Mouse (Mus musculus): ENCODE results near the gene Mrgprh. TPM values are rescaled to one million over a fixed set of nuclear protein-coding genes. Genes with fewer than 3 reads are reported as not detected.

Mrgprh gene
- polyA plus RNA-seq, 1 experiment = 0.31 TPM

- no peaks in the 10 kb centered on the region for H3K4me1 ChIP-seq (ENCODE audit: control insufficient read depth, insufficient read depth, low read length)
- no peak for DNase-seq
- WGBS = 43% methylated on average over 5 of the region's 5 CpGs
- TF ChIP-seq POLR2A (IDR thresholded peaks at IDR 0.05; ENCODE audit: borderline replicate concordance, extremely low read depth, low read depth, low read length) (no peak), CTCF (IDR thresholded peaks at IDR 0.05; ENCODE audit: insufficient read depth, low read length) (no peak)
- no peak overlapping the region for H3K4me3 ChIP-seq (replicated peaks; ENCODE audit: extremely low read depth, low read depth, low read length)
These were observed 30.0 kb upstream of the Mrgprh start for GRCm38 (mm10) chr17:12845862-12846261.

DNA sequence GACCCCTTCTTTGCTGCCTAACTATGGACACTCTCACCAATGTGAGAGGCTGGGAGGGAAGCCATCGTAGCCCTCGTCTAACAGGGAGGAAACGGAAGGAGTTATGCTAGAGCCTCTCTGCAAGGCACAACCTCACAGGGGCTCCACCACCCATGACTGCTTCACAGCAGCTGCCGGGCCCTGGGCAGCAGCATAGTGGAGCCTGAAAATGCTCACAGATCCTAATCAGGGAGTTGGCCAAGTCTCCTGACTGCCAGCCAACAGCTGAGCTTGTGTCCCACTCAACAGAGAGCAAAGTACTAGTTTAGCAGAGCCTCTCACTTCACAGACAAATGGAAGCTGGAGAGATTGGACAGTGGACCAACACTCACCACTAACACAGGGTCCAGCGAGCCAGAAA is 29.4 kb upstream of the Mrgprh start:
- WGBS = 65% methylated on average over 5 of the region's 5 CpGs
- no peak for TF ChIP-seq CTCF (IDR thresholded peaks at IDR 0.05; ENCODE audit: insufficient read depth, low read length)
- TF ChIP-seq POLR2A (IDR thresholded peaks at IDR 0.05; ENCODE audit: borderline replicate concordance, extremely low read depth, low read depth, low read length) = no peak
- Histone ChIP-seq H3K4me3 (replicated peaks; ENCODE audit: extremely low read depth, low read depth, low read length) (no peak overlapping the region), H3K4me1 (ENCODE audit: control insufficient read depth, insufficient read depth, low read length) (no peaks in the 10 kb centered on the region)
- no peak for DNase-seq

- DNase-seq = no peak
- Histone ChIP-seq H3K4me1 (ENCODE audit: control insufficient read depth, insufficient read depth, low read length) (no peaks in the 10 kb centered on the region), H3K4me3 (replicated peaks; ENCODE audit: extremely low read depth, low read depth, low read length) (no peak overlapping the region)
- TF ChIP-seq POLR2A (IDR thresholded peaks at IDR 0.05; ENCODE audit: borderline replicate concordance, extremely low read depth, low read depth, low read length) = no peak
- no peak for TF ChIP-seq CTCF (IDR thresholded peaks at IDR 0.05; ENCODE audit: insufficient read depth, low read length)
- WGBS = 67% methylated on average over 4 of the region's 4 CpGs
These were observed 28.1 kb upstream of the Mrgprh start for GRCm38 (mm10) chr17:12847736-12848135.

- Histone ChIP-seq H3K4me3 (replicated peaks; ENCODE audit: extremely low read depth, low read depth, low read length) (no peak overlapping the region), H3K4me1 (ENCODE audit: control insufficient read depth, insufficient read depth, low read length) (no peaks in the 10 kb centered on the region)
- DNase-seq = no peak
- 81% methylated on average over 8 of the region's 8 CpGs for WGBS
- TF ChIP-seq CTCF (IDR thresholded peaks at IDR 0.05; ENCODE audit: insufficient read depth, low read length) = no peak
- TF ChIP-seq POLR2A (IDR thresholded peaks at IDR 0.05; ENCODE audit: borderline replicate concordance, extremely low read depth, low read depth, low read length) = no peak
These were observed 26.0 kb upstream of the Mrgprh start for GRCm38 (mm10) chr17:12849778-12850382.

GRCm38 (mm10) chr17:12851689-12852088 is 24.1 kb upstream of the Mrgprh start:
- no peak for DNase-seq
- TF ChIP-seq POLR2A (IDR thresholded peaks at IDR 0.05; ENCODE audit: borderline replicate concordance, extremely low read depth, low read depth, low read length) (no peak), CTCF (IDR thresholded peaks at IDR 0.05; ENCODE audit: insufficient read depth, low read length) (no peak)
- Histone ChIP-seq H3K4me3 (replicated peaks; ENCODE audit: extremely low read depth, low read depth, low read length) (no peak overlapping the region), H3K4me1 (ENCODE audit: control insufficient read depth, insufficient read depth, low read length) (no peaks in the 10 kb centered on the region)
- WGBS = 76% methylated on average over 11 of the region's 11 CpGs

- Histone ChIP-seq H3K4me1 (ENCODE audit: control insufficient read depth, insufficient read depth, low read length) (no peaks in the 10 kb centered on the region), H3K4me3 (replicated peaks; ENCODE audit: extremely low read depth, low read depth, low read length) (no peak overlapping the region)
- WGBS = 77% methylated on average over 2 of the region's 2 CpGs
- no peak for TF ChIP-seq POLR2A (IDR thresholded peaks at IDR 0.05; ENCODE audit: borderline replicate concordance, extremely low read depth, low read depth, low read length)
- no peak for TF ChIP-seq CTCF (IDR thresholded peaks at IDR 0.05; ENCODE audit: insufficient read depth, low read length)
- no peak for DNase-seq
These were observed 22.0 kb upstream of the Mrgprh start for GRCm38 (mm10) chr17:12853821-12854220.

DNA sequence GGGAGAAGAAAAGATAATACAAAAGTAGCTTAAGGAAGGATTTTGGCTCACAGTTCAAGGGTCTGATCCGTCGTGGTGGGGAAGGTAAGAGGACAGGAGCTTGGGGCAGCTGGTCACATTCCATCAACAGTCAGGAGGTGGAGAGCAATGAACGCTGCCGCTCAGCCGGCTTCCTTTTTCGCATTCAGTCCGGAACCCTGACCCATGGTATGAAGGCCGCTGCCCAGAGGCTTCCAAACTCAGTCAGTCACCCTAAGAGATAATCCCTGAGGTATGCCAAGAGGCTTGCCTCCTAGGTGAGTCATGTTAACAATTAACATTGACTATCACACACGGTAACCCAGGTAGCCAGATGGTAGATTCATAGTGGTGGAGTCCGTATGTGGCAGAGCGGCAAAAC is 21.4 kb upstream of the Mrgprh start:
- TF ChIP-seq CTCF (IDR thresholded peaks at IDR 0.05; ENCODE audit: insufficient read depth, low read length) (no peak), POLR2A (IDR thresholded peaks at IDR 0.05; ENCODE audit: borderline replicate concordance, extremely low read depth, low read depth, low read length) (no peak)
- H3K4me3 ChIP-seq (replicated peaks; ENCODE audit: extremely low read depth, low read depth, low read length) = no peak overlapping the region
- DNase-seq = no peak
- H3K4me1 ChIP-seq (ENCODE audit: control insufficient read depth, insufficient read depth, low read length) = no peaks in the 10 kb centered on the region
- WGBS = 91% methylated on average over 11 of the region's 11 CpGs

- no peak overlapping the region for H3K4me3 ChIP-seq (replicated peaks; ENCODE audit: extremely low read depth, low read depth, low read length)
- TF ChIP-seq CTCF (IDR thresholded peaks at IDR 0.05; ENCODE audit: insufficient read depth, low read length) (no peak), POLR2A (IDR thresholded peaks at IDR 0.05; ENCODE audit: borderline replicate concordance, extremely low read depth, low read depth, low read length) (no peak)
- DNase-seq = no peak
- WGBS = 20% methylated on average over 3 of the region's 3 CpGs
- H3K4me1 ChIP-seq (ENCODE audit: control insufficient read depth, insufficient read depth, low read length) = no peaks in the 10 kb centered on the region
These were observed 18.4 kb upstream of the Mrgprh start for GRCm38 (mm10) chr17:12857395-12857794.

DNA sequence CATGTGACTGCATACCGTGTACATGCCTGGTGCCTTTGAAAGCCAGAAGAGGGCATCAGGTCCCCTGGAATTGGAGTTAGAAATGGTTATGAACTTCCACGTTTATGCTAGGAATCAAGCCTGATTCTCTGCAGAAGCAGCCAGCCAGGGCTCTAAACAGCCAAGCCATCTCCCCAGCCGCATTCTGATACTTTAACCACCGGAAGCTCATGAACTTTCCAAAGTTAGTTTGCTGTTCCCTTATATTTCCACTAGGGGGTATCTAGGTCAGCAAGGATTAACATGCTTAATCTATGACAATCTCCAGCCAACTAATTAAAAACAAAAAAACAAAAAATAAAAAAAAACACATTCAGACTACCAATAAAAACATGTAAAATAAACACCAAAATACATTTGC is 17.8 kb upstream of the Mrgprh start:
- no peak overlapping the region for H3K4me3 ChIP-seq (replicated peaks; ENCODE audit: extremely low read depth, low read depth, low read length)

DNA sequence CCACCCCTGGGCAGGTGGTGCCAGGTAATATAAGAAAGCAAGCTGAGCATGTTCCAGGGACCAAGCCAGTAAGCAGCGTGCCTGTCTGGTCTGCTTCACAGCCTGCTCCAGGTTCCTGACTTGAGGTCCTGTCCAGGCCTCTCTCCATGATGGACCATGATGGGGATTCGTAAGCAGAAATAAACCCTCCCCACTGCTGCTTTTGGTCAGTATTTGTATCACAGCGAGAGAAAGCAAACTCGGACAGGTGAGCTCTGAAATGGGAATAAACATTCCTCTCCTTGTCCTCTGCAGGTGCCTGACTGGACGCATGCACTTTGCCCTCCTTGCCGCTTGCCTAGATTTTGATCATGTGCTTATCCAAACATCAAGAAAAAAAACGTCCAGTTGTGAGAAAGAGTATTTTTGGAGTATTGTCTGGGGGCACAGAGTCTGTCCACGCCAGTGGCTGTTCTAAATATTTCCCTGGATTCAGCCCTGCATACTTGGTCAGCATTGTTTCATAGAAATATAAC is 16.8 kb upstream of the Mrgprh start:
- TF ChIP-seq CTCF (IDR thresholded peaks at IDR 0.05; ENCODE audit: insufficient read depth, low read length) (no peak), POLR2A (IDR thresholded peaks at IDR 0.05; ENCODE audit: borderline replicate concordance, extremely low read depth, low read depth, low read length) (no peak)
- DNase-seq = no peak
- Histone ChIP-seq H3K4me1 (ENCODE audit: control insufficient read depth, insufficient read depth, low read length) (no peaks in the 10 kb centered on the region), H3K4me3 (replicated peaks; ENCODE audit: extremely low read depth, low read depth, low read length) (no peak overlapping the region)
- WGBS = 74% methylated on average over 8 of the region's 8 CpGs

More for the DNA sequence above, 17.8 kb upstream of the Mrgprh start:
- TF ChIP-seq POLR2A (IDR thresholded peaks at IDR 0.05; ENCODE audit: borderline replicate concordance, extremely low read depth, low read depth, low read length) = no peak
- no peak for TF ChIP-seq CTCF (IDR thresholded peaks at IDR 0.05; ENCODE audit: insufficient read depth, low read length)
- WGBS = 37% methylated on average over 4 of the region's 4 CpGs
- no peaks in the 10 kb centered on the region for H3K4me1 ChIP-seq (ENCODE audit: control insufficient read depth, insufficient read depth, low read length)
- no peak for DNase-seq

All from lung, adult 2 months (tissue).